Mouse (Mus musculus) monocyte, adult 59 days (primary cell): Measurements from ENCODE around the gene Ccdc185. TPM values are rescaled to one million over a fixed set of nuclear protein-coding genes. Genes with fewer than 3 reads are reported as not detected.

Source experiments
- total RNA-seq, 2 experiments: library from RNA; stranded (reverse); gene quantifications; one replicate each; pipeline ENCODE4 v1.2.4; 2023

Gene Ccdc185
- total RNA-seq = not detected

DNA sequence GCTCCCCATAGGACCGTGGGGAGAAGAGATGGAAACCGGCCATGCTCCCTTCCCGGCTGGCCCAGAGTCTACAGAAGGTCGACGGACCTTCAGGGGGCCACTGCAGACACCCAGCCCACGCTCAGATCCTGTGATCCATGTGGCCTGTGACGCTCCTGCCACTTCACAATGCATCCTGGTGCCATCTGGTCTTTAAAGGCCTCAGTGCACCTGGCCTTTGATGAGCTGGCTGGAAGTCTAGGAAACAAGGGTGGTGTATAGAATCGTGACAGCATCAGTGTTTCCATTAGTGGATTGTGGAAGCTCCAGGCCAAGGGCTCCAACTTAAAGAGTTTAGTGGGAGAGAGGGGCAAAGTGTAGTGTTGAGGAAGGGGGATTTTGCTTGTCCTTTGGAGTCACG is at the start of gene Ccdc185:
Gene Ccdc185 (minus strand): TSS at position 101 of the 400 bp plus-strand sequence.

DNA sequence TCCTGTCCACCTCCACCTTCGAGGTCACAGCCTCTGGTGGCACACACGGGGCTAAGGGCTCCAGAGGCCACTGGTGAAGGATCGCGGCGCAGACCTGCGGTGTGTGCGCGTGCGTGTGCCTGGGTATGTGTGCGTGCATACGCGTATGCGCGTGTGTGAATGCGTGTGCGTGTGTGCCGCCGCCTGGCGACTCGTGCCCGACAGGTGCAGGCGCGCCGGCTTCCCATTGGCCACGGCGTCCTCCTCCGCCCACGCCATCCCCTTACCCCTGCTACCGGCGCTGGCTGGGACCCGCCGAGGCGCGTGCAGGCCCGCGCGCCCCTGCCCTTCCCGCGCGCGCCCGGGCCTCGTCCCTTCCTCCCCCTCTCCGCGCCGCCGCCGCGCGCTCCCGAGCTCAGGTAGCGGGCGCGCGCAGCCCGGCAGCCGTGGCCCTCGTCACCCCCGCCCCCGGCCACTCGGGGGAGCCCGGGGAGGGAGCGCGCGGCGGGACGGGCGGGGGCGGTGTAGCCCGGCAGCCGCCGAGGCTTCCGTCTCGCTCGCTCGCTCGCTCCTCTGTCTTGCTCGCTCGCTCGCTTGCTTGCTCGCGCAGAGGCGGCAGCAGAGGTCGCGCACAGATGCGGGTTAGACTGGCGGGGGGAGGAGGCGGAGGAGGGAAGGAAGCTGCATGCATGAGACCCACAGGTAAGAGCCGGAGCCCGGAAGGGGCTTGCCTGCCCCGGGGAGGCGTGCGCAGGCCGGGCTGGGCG is 14.9 kb upstream of the Ccdc185 start, which contains the start of gene Susd4:
Gene Susd4 (plus strand): TSS at position 145 of the 746 bp plus-strand sequence.

Other genes starting within 250 kb of the Ccdc185 start
- gene Capn2, start 231.6 kb downstream of the Ccdc185 start, total RNA-seq = 100 to 1,000 TPM; 195 to 198 TPM
- gene Capn8, start 184.2 kb downstream of the Ccdc185 start, total RNA-seq = not detected
- not detected for gene Susd4, start 14.7 kb upstream of the Ccdc185 start, total RNA-seq
- gene Tlr5, start 205.6 kb upstream of the Ccdc185 start, total RNA-seq = 1 to 10 TPM; 5.0 to 6.5 TPM